Mouse (Mus musculus) cortical plate, adult 2 months (tissue): ENCODE results near the gene Lrrc28.
"Not testable (repeated sequence)": the region's sequence is repeated elsewhere in the genome, so short reads cannot be mapped to it uniquely, and the experiment has no call there.

ENCODE experiments used
- CTCF ChIP-seq: fragments of 200-500 bp; IDR thresholded peaks from 2 replicates; pipeline ENCODE4 v1.5.1; 2011; ENCODE audit warnings: mild to moderate bottlenecking, control low read depth, low read length; ENCODE audit not compliant: insufficient read depth; ENCODE audit errors: extremely low read depth
- POLR2A ChIP-seq: fragments of 200-500 bp; IDR thresholded peaks from 2 replicates; pipeline ENCODE4 v1.6.1; 2011; ENCODE audit warnings: mild to moderate bottlenecking, low read length, control low read depth; ENCODE audit not compliant: insufficient read depth; ENCODE audit errors: extremely low read depth

DNA sequence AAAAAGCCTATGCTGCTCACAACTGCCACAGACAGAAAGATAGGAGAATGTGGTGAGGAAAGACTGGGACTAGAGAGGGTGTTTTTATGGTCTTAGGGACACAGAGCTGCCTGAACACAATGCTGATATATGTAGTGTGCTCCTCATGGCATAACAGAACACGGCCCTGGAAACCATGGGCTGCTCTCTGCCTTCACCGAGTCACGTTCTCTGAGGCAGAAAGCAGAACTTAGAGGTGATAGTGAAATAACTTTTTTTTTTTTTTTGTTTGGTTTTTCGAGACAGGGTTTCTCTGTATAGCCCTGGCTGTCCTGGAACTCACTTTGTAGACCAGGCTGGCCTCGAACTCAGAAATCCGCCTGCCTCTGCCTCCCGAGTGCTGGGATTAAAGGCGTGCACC is 121.0 kb downstream of the Lrrc28 start:
- not testable (repeated sequence) for TF ChIP-seq CTCF, POLR2A
